ENCODE assay signal across 9 mouse cellular contexts in genomic region chr2:93871411-93871925, GRCm38 (mm10). TPM values are rescaled to one million over a fixed set of nuclear protein-coding genes. Genes with fewer than 3 reads are reported as not detected.
"Had no signal": no experiment of that assay in that cellular context is flagged by ENCODE, and none has a peak within 500 bp of the region (broad histone marks: within the 10 kb centered on the region; RNA-seq: fewer than 3 reads in every experiment).

No protein-coding gene starts in this region.

- H3K9ac ChIP-seq: limb, embryonic 12.5 days; liver, embryonic 13.5 days; liver, postnatal 0 days; lung, embryonic 15.5 days; midbrain, embryonic 12.5 days; stomach, embryonic 15.5 days had no signal

- H3K36me3 ChIP-seq: limb, embryonic 12.5 days; liver, embryonic 13.5 days; lung, embryonic 15.5 days; midbrain, embryonic 12.5 days; stomach, embryonic 15.5 days had no signal

- H3K27me3 ChIP-seq: liver, embryonic 13.5 days; lung, embryonic 15.5 days; stomach, embryonic 15.5 days had no signal

- H3K4me3 ChIP-seq: limb, embryonic 12.5 days; liver, embryonic 13.5 days; lung, embryonic 15.5 days; midbrain, embryonic 12.5 days; stomach, embryonic 15.5 days had no signal

- H3K4me2 ChIP-seq: limb, embryonic 12.5 days; liver, embryonic 13.5 days; lung, embryonic 15.5 days; midbrain, embryonic 12.5 days; stomach, embryonic 15.5 days had no signal

- H3K27ac ChIP-seq: limb, embryonic 12.5 days; liver, embryonic 13.5 days; lung, embryonic 15.5 days; macrophage; midbrain, embryonic 12.5 days; stomach, embryonic 15.5 days had no signal

- H3K9me3 ChIP-seq: limb, embryonic 12.5 days; liver, embryonic 13.5 days; lung, embryonic 15.5 days; midbrain, embryonic 12.5 days; stomach, embryonic 15.5 days had no signal

RNA-seq across cellular contexts. Expression of gene Accsl, which starts 2.5 kb away (rescaled TPM):
- polyA plus RNA-seq: kidney, embryonic 16.5 days; limb, embryonic 12.5 days; macrophage; testis, adult 2 months had no signal
